Mouse (Mus musculus): ENCODE measurements at regions not wholly inside any gene's neighbourhood (a gene's known extent, or its start where the extent isn't known, plus 50 kb on each side); places are given as distances from the start of the nearest gene placed in this dataset.

DNA sequence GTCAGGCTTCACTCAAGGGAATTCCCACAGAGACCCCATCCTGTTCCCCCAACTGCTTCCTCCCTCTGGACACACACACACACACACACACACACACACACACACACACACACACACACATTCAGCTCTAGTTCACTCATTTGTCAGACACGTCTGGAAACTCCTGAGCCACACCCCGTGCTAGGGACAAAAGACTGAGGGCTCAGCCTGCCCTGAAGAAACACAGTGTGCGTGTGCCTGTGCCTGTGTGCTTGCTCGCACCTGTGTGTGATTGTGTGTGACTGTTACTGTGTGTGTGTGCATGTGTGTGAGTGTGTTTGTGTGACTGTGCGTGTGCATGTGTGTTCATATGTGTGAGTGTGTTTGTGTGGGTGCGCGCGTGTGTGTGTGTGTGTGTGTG is 50.4 kb upstream of the Casz1 start:
- H3K4me1 ChIP-seq (replicated peaks; ENCODE audit: control insufficient read depth, insufficient read depth, low read length) = no peaks in the 10 kb centered on the region
- no peak for DNase-seq (ENCODE audit: low spot score)
- no peak overlapping the region for H3K27ac ChIP-seq (ENCODE audit: low read depth, low read length)
- 87% methylated on average over 8 of the region's 8 CpGs for WGBS
- no peak overlapping the region for H3K4me3 ChIP-seq (ENCODE audit: low read depth, low read length)
- no peaks in the 10 kb centered on the region; the same call in 1 of the 2 replicates for H3K27me3 ChIP-seq (replicated peaks; ENCODE audit: control insufficient read depth, insufficient read depth, low read length)
- H3K9me3 ChIP-seq (ENCODE audit: control insufficient read depth, low read length) = no peaks in the 10 kb centered on the region
- ATAC-seq (replicated peaks; ENCODE audit: low FRiP score) = no peak
- no peak overlapping the region for H3K4me2 ChIP-seq
- H3K9ac ChIP-seq (ENCODE audit: low read depth, low read length) = no peak overlapping the region
- no peaks in the 10 kb centered on the region for H3K36me3 ChIP-seq (ENCODE audit: control insufficient read depth, insufficient read depth, low read length)

Data from liver, embryonic 11.5 days (tissue).